Mouse (Mus musculus): ENCODE measurements at regions not wholly inside any gene's neighbourhood (a gene's known extent, or its start where the extent isn't known, plus 50 kb on each side); places are given as distances from the start of the nearest gene placed in this dataset.

GRCm38 (mm10) chr11:9739098-9739497, 547.4 kb downstream of the Abca13 start:
- DNase-seq (ENCODE audit: inconsistent ontology term): no peak

GRCm38 (mm10) chr11:9780240-9780901, 588.6 kb downstream of the Abca13 start:
- DNase-seq (ENCODE audit: inconsistent ontology term): no peak

GRCm38 (mm10) chr11:9793175-9793828, 601.6 kb downstream of the Abca13 start:
- peak; percentile 42 for DNase-seq (ENCODE audit: inconsistent ontology term)

- DNase-seq (ENCODE audit: inconsistent ontology term): peak; percentile 52
Observed at GRCm38 (mm10) chr11:9839636-9840035, 647.9 kb downstream of the Abca13 start.

GRCm38 (mm10) chr11:9868454-9869130, 676.9 kb downstream of the Abca13 start:
- DNase-seq (ENCODE audit: inconsistent ontology term): no peak
